Mouse (Mus musculus): ENCODE results near the gene Lrrc75a. TPM values are rescaled to one million over a fixed set of nuclear protein-coding genes. Genes with fewer than 3 reads are reported as not detected.

Gene Lrrc75a
- polyA plus RNA-seq, 1 experiment from 2014 or later, result 10.4 TPM

- Histone ChIP-seq H3K9ac (peak overlapping the region; percentile 90), H3K4me3 (peak overlapping the region; percentile 57), H3K36me3 (peaks cover 33% of the 10 kb centered on the region), H3K4me1 (replicated peaks) (peaks cover 52% of the 10 kb centered on the region), H3K27me3 (no peaks in the 10 kb centered on the region), H3K9me3 (no peaks in the 10 kb centered on the region), H3K4me2 (peak overlapping the region; percentile 56), H3K27ac (peak overlapping the region; percentile 95)
- peak; percentile 12 for ATAC-seq (ENCODE audit: low FRiP score)
- 12% methylated on average over 17 of the region's 17 CpGs for WGBS
Observed at GRCm38 (mm10) chr11:62601732-62602618, 46.3 kb downstream of the Lrrc75a start.

- Histone ChIP-seq H3K9me3 (no peaks in the 10 kb centered on the region), H3K4me1 (replicated peaks) (peaks cover 18% of the 10 kb centered on the region), H3K36me3 (peaks cover 17% of the 10 kb centered on the region), H3K4me3 (no peak overlapping the region), H3K9ac (no peak overlapping the region; the same call in 1 of the 2 replicates), H3K4me2 (no peak overlapping the region), H3K27me3 (no peaks in the 10 kb centered on the region), H3K27ac (no peak overlapping the region)
- 85% methylated on average over 4 of the region's 4 CpGs for WGBS
- no peak for ATAC-seq (ENCODE audit: low FRiP score)
Observed at GRCm38 (mm10) chr11:62598571-62598970, 49.8 kb downstream of the Lrrc75a start.

- no peak overlapping the region for H3K4me3 ChIP-seq
- 84% methylated on average over 8 of the region's 8 CpGs for WGBS
- no peak for ATAC-seq (ENCODE audit: low FRiP score)
- no peak overlapping the region for H3K4me2 ChIP-seq
- no peak overlapping the region for H3K9ac ChIP-seq
- H3K27me3 ChIP-seq, result no peaks in the 10 kb centered on the region
- no peaks in the 10 kb centered on the region for H3K4me1 ChIP-seq (replicated peaks)
- H3K27ac ChIP-seq, result no peak overlapping the region
- H3K36me3 ChIP-seq, result peaks cover 43% of the 10 kb centered on the region
- H3K9me3 ChIP-seq, result no peaks in the 10 kb centered on the region
Observed at GRCm38 (mm10) chr11:62591904-62592575, 56.3 kb downstream of the Lrrc75a start.

GRCm38 (mm10) chr11:62591026-62591425, 57.3 kb downstream of the Lrrc75a start:
- Histone ChIP-seq H3K4me2 (no peak overlapping the region), H3K27ac (no peak overlapping the region), H3K4me1 (replicated peaks) (no peaks in the 10 kb centered on the region), H3K27me3 (no peaks in the 10 kb centered on the region), H3K9me3 (no peaks in the 10 kb centered on the region), H3K36me3 (peaks cover 46% of the 10 kb centered on the region), H3K9ac (no peak overlapping the region), H3K4me3 (no peak overlapping the region)
- no peak for ATAC-seq (ENCODE audit: low FRiP score)
- 96% methylated on average over 2 of the region's 2 CpGs for WGBS

GRCm38 (mm10) chr11:62589391-62589790, 58.9 kb downstream of the Lrrc75a start:
- no peak overlapping the region for H3K4me3 ChIP-seq
- 78% methylated on average over 10 of the region's 10 CpGs for WGBS
- ATAC-seq (ENCODE audit: low FRiP score), result no peak
- H3K27me3 ChIP-seq, result no peaks in the 10 kb centered on the region
- no peak overlapping the region for H3K9ac ChIP-seq
- H3K27ac ChIP-seq, result no peak overlapping the region
- H3K4me2 ChIP-seq, result no peak overlapping the region
- H3K9me3 ChIP-seq, result no peaks in the 10 kb centered on the region
- no peaks in the 10 kb centered on the region for H3K4me1 ChIP-seq (replicated peaks)
- H3K36me3 ChIP-seq, result peaks cover 35% of the 10 kb centered on the region

GRCm38 (mm10) chr11:62587034-62587433, 61.3 kb downstream of the Lrrc75a start:
- Histone ChIP-seq H3K9me3 (no peaks in the 10 kb centered on the region), H3K27ac (no peak overlapping the region), H3K9ac (no peak overlapping the region), H3K27me3 (no peaks in the 10 kb centered on the region), H3K4me1 (replicated peaks) (no peaks in the 10 kb centered on the region), H3K4me3 (no peak overlapping the region), H3K36me3 (peaks cover 29% of the 10 kb centered on the region), H3K4me2 (no peak overlapping the region)
- ATAC-seq (ENCODE audit: low FRiP score), result no peak
- WGBS, result 89% methylated on average over 5 of the region's 5 CpGs

- Histone ChIP-seq H3K27ac (no peak overlapping the region), H3K4me1 (replicated peaks) (no peaks in the 10 kb centered on the region), H3K27me3 (no peaks in the 10 kb centered on the region), H3K4me3 (no peak overlapping the region), H3K4me2 (no peak overlapping the region), H3K9ac (no peak overlapping the region), H3K36me3 (peaks cover 26% of the 10 kb centered on the region), H3K9me3 (no peaks in the 10 kb centered on the region)
- 83% methylated on average over 9 of the region's 9 CpGs for WGBS
- no peak for ATAC-seq (ENCODE audit: low FRiP score)
Observed at GRCm38 (mm10) chr11:62584671-62585206, 63.6 kb downstream of the Lrrc75a start.

- Histone ChIP-seq H3K4me1 (replicated peaks) (no peaks in the 10 kb centered on the region), H3K9ac (no peak overlapping the region), H3K27ac (no peak overlapping the region), H3K36me3 (peaks cover 27% of the 10 kb centered on the region), H3K9me3 (no peaks in the 10 kb centered on the region), H3K4me2 (no peak overlapping the region), H3K4me3 (no peak overlapping the region), H3K27me3 (0 out of 2 replicates have a peak, but pooled peaks cover 2% of the 10 kb centered on the region)
- ATAC-seq (ENCODE audit: low FRiP score), result no peak
- WGBS, result 72% methylated on average over 6 of the region's 6 CpGs
Observed at GRCm38 (mm10) chr11:62583031-62583430, 65.3 kb downstream of the Lrrc75a start.

- no peak for ATAC-seq (ENCODE audit: low FRiP score)
- Histone ChIP-seq H3K9me3 (no peaks in the 10 kb centered on the region), H3K4me1 (replicated peaks) (peaks cover 15% of the 10 kb centered on the region), H3K4me3 (peak overlapping the region; percentile 57), H3K4me2 (peak overlapping the region; percentile 98), H3K27ac (peak overlapping the region; percentile 77), H3K27me3 (0 out of 2 replicates have a peak, but pooled peaks cover 4% of the 10 kb centered on the region), H3K9ac (peak overlapping the region; percentile 80), H3K36me3 (peaks cover 12% of the 10 kb centered on the region; the same call in 1 of the 2 replicates)
- WGBS, result 69% methylated on average over 16 of the region's 16 CpGs
Observed at GRCm38 (mm10) chr11:62576530-62577152, 71.7 kb downstream of the Lrrc75a start.

- 3% methylated on average over 27 of the region's 27 CpGs for WGBS
- peak; percentile 75 for ATAC-seq (ENCODE audit: low FRiP score)
Observed at GRCm38 (mm10) chr11:62575659-62576438, 72.5 kb downstream of the Lrrc75a start.

GRCm38 (mm10) chr11:62575297-62575658, 73.0 kb downstream of the Lrrc75a start:
- 2% methylated on average over 9 of the region's 9 CpGs for WGBS
- H3K27me3 ChIP-seq, result 0 out of 2 replicates have a peak, but pooled peaks cover 4% of the 10 kb centered on the region
- ATAC-seq (ENCODE audit: low FRiP score), result peak; percentile 80
- H3K27ac ChIP-seq, result peak overlapping the region; percentile 77
- H3K4me1 ChIP-seq (replicated peaks), result peaks cover 15% of the 10 kb centered on the region
- peak overlapping the region; percentile 80 for H3K9ac ChIP-seq
- no peaks in the 10 kb centered on the region for H3K9me3 ChIP-seq
- peak overlapping the region; percentile 57 for H3K4me3 ChIP-seq
- H3K4me2 ChIP-seq, result peak overlapping the region; percentile 98
- H3K36me3 ChIP-seq, result 0 out of 2 replicates have a peak, but pooled peaks cover 7% of the 10 kb centered on the region

More at GRCm38 (mm10) chr11:62575659-62576438, 72.5 kb downstream of the Lrrc75a start:
- Histone ChIP-seq H3K4me2 (peak overlapping the region; percentile 98), H3K4me1 (replicated peaks) (peaks cover 15% of the 10 kb centered on the region), H3K36me3 (peaks cover 8% of the 10 kb centered on the region; the same call in 1 of the 2 replicates), H3K4me3 (peak overlapping the region; percentile 57), H3K9ac (peak overlapping the region; percentile 80), H3K27ac (peak overlapping the region; percentile 77), H3K27me3 (0 out of 2 replicates have a peak, but pooled peaks cover 4% of the 10 kb centered on the region), H3K9me3 (no peaks in the 10 kb centered on the region)

All from hindbrain, embryonic 13.5 days (tissue).